ENCODE assay signal across 14 mouse cellular contexts in genomic region chr2:148510008-148510681, GRCm38 (mm10).
DNase-seq lines count a peak whose midpoint lies in the region; ATAC-seq lines count a peak whose summit lies in the region.
"Had no signal": no experiment of that assay in that cellular context is flagged by ENCODE, and none has a peak within 500 bp of the region (broad histone marks: within the 10 kb centered on the region; RNA-seq: fewer than 3 reads in every experiment).

No protein-coding gene starts in this region.

- WGBS in heart, embryonic 12.5 days = 77% methylated on average over 13 of the region's 13 CpGs
- WGBS in limb, embryonic 15.5 days = 64% methylated on average over 13 of the region's 13 CpGs
- WGBS in forebrain, embryonic 13.5 days = 84% methylated on average over 13 of the region's 13 CpGs

- no peak overlapping the region for H3K9ac ChIP-seq in heart, embryonic 12.5 days
- H3K9ac ChIP-seq in limb, embryonic 15.5 days = no peak overlapping the region
- no peak overlapping the region for H3K9ac ChIP-seq in forebrain, embryonic 13.5 days
- H3K9ac ChIP-seq: hindbrain, embryonic 15.5 days; liver, embryonic 13.5 days had no signal

- no peak overlapping the region for H3K4me3 ChIP-seq in heart, embryonic 12.5 days
- no peak overlapping the region for H3K4me3 ChIP-seq in limb, embryonic 15.5 days
- H3K4me3 ChIP-seq in forebrain, embryonic 13.5 days = no peak overlapping the region
- H3K4me3 ChIP-seq: hindbrain, embryonic 15.5 days; liver, embryonic 13.5 days; myocyte had no signal

- H3K4me1 ChIP-seq in heart, embryonic 12.5 days (replicated peaks) = peaks cover 5% of the 10 kb centered on the region; the same call in 1 of the 2 replicates
- H3K4me1 ChIP-seq in limb, embryonic 15.5 days = no peaks in the 10 kb centered on the region
- H3K4me1 ChIP-seq in forebrain, embryonic 13.5 days = no peaks in the 10 kb centered on the region
- H3K4me1 ChIP-seq: hindbrain, embryonic 15.5 days; liver, embryonic 13.5 days had no signal

- no peaks in the 10 kb centered on the region for H3K9me3 ChIP-seq in heart, embryonic 12.5 days (replicated peaks)
- H3K9me3 ChIP-seq in limb, embryonic 15.5 days = no peaks in the 10 kb centered on the region
- H3K9me3 ChIP-seq in forebrain, embryonic 13.5 days (replicated peaks) = no peaks in the 10 kb centered on the region
- H3K9me3 ChIP-seq: hindbrain, embryonic 15.5 days; liver, embryonic 13.5 days had no signal

- no peak overlapping the region for H3K4me2 ChIP-seq in heart, embryonic 12.5 days
- H3K4me2 ChIP-seq in limb, embryonic 15.5 days = no peak overlapping the region
- no peak overlapping the region for H3K4me2 ChIP-seq in forebrain, embryonic 13.5 days
- H3K4me2 ChIP-seq: hindbrain, embryonic 15.5 days; liver, embryonic 13.5 days had no signal

- ATAC-seq in heart, embryonic 12.5 days (ENCODE audit: insufficient number of reproducible peaks, low FRiP score) = no peak
- ATAC-seq in limb, embryonic 15.5 days (ENCODE audit: insufficient number of reproducible peaks, low FRiP score, low TSS enrichment, low read depth) = 0 out of 2 replicates have a peak, but pooled peaks have one; percentile 35
- no peak for ATAC-seq in forebrain, embryonic 13.5 days
- ATAC-seq: Patski had no signal

- H3K27me3 ChIP-seq in heart, embryonic 12.5 days (replicated peaks) = no peaks in the 10 kb centered on the region
- H3K27me3 ChIP-seq in limb, embryonic 15.5 days = no peaks in the 10 kb centered on the region
- H3K27me3 ChIP-seq in forebrain, embryonic 13.5 days = no peaks in the 10 kb centered on the region
- H3K27me3 ChIP-seq: hindbrain, embryonic 15.5 days; liver, embryonic 13.5 days; Patski had no signal

- DNase-seq in heart, adult 8-10 months (ENCODE audit: low spot score) = peak; percentile 67
- peak; percentile 8 for DNase-seq in right cerebral cortex, postnatal 25 days
- no peak for DNase-seq in right cerebral cortex, adult 2 months (ENCODE audit: low spot score in 2 of 2)
- no peak for DNase-seq in MN1 (ENCODE audit: low spot score)
- DNase-seq: adrenal gland, postnatal 10 days; embryo, embryonic 11 days; liver, embryonic 13.5 days had no signal

- H3K36me3 ChIP-seq in heart, embryonic 12.5 days = no peaks in the 10 kb centered on the region
- H3K36me3 ChIP-seq in limb, embryonic 15.5 days = no peaks in the 10 kb centered on the region
- no peaks in the 10 kb centered on the region for H3K36me3 ChIP-seq in forebrain, embryonic 13.5 days (ENCODE audit: poor library complexity, severe bottlenecking)
- H3K36me3 ChIP-seq: hindbrain, embryonic 15.5 days; liver, embryonic 13.5 days had no signal

- H3K27ac ChIP-seq in heart, embryonic 12.5 days (ENCODE audit: poor library complexity, severe bottlenecking) = no peak overlapping the region
- H3K27ac ChIP-seq in limb, embryonic 15.5 days = no peak overlapping the region
- no peak overlapping the region for H3K27ac ChIP-seq in forebrain, embryonic 13.5 days
- H3K27ac ChIP-seq: hindbrain, embryonic 15.5 days; kidney, postnatal 0 days; liver, embryonic 13.5 days had no signal

Comparison
In these comparisons a context has a peak if more than half of its experiments do, and no peak if none do; other contexts are left out.
1. DNase-seq: peak in heart, adult 8-10 months (single experiment) and right cerebral cortex, postnatal 25 days (single experiment); none in right cerebral cortex, adult 2 months (0 of 2) and MN1 (single experiment).